Mouse (Mus musculus): ENCODE measurements around the gene Zfp692. TPM values are rescaled to one million over a fixed set of nuclear protein-coding genes. Genes with fewer than 3 reads are reported as not detected.
"Not testable (repeated sequence)": the region's sequence is repeated elsewhere in the genome, so short reads cannot be mapped to it uniquely, and the experiment has no call there.

The Zfp692 gene
- 10 to 100 TPM in 1 of 2 experiments, 1 to 10 TPM in 1; 6.9 to 13.1 TPM for total RNA-seq (2021)
- long read RNA-seq, experiment 1, partial matches to known transcripts = 3 of 17 reads
- long read RNA-seq, experiment 1, other reads (novel, unspliced or antisense) = 10 of 17 reads
- long read RNA-seq, experiment 2, partial matches to known transcripts = 4 of 14 reads
- long read RNA-seq, experiment 2, other reads (novel, unspliced or antisense) = 9 of 14 reads

GRCm38 (mm10) chr11:58306860-58307308 lies at the start of gene Zfp692:
TSS of gene Zfp692 (plus strand) at chr11:58307069.
- DNase-seq = peak; percentile 96

DNA sequence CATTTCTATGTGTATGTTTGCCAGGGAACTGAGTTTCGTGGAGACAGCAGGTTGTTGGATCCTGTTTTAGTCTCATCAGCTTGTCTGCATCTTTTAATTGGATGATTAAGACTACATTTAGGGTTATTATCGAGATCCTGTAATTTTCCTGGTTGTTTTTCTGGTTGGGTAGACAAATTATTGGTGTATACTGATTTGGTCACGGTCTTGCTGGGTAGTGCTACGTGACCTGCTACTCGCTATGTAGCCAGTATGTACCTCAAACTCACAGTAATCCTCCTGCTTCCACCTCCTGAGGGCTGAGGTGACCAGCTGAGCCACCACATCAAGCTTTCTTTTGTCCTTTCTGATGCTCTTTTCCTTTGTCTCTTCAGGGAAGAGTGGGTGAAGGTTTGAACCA lies 49.1 kb upstream of the Zfp692 start:
- no peak for DNase-seq

DNA sequence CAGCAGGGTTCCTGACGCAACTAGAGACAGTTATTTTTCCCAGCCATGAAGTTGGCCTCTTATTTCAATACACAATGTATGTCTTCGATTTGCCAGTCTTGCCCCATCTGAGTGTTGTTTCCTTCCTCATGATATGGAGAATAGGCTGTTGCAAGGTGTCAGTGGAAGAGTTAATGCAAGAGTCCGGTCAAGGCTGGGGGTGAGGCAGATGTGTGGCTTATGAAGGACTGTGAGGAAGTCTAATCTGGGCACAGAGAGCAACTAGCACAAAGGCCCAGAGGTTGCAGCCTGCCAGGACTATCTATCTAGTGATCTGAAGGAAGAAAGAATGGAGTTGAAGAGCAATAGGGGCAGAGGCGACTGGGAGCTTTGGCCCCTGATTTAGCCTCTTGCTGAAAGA lies 46.7 kb upstream of the Zfp692 start:
- DNase-seq = no peak

DNA sequence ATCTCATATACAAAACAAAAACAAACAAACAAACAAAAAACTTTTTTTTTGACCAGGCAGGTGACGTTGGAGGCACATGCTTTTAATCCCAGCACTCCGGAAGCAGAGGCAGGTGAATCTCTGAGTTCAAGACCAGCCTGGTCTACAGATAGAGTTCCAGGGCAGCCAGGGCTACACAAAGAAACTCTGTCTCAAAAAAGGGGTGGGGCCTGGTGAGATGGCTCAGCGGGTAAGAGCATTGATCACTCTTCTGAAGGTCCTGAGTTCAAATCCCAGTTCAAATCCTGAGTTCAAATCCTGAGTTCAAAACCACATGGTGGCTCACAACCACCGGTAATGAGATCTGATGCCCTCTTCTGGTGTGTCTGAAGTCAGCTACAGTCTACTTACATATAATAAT lies 45.0 kb upstream of the Zfp692 start:
- DNase-seq = no peak

- DNase-seq = no peak
Observed at GRCm38 (mm10) chr11:58262336-58262735, 44.5 kb upstream of the Zfp692 start.

DNA sequence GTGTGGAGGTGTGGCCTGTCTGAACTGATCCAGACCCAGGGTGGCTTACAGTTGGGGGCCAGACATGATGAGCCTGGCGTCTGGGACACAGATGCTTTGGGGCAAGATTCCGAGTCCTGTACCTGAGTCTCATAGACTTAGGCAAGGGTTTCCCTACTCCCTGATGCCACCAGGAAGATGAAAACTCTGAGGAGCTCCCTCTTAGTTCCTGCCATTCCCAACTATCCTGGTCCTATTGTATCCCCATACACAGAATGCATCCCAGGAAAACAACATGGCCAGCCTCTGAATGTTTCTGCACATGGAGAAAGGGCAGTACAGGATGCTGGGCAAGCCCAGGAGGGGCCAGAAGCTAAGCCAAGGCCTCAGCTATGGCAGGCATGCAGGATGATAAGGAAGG lies 43.4 kb upstream of the Zfp692 start:
- DNase-seq = no peak

GRCm38 (mm10) chr11:58264546-58264945 lies 42.3 kb upstream of the Zfp692 start:
- no peak for DNase-seq

DNA sequence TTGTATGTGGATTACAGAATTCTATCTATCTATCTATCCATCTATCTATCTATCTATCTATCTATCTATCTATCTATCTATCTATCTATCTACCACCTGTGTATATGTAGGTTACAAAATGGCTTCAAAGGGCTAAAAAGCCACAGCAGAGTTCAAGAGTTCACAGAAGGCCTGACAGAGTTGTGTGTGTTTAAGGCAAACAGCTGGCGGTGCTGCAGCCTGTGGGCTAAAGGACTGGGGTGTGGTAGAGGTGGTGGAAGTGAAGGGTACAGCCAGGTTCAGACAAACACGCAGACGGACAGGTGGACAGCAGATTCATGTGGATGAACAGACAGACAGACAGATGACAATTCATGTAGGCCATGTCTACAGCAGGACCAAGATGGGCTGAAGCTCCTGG lies 38.6 kb upstream of the Zfp692 start:
- DNase-seq = no peak

DNA sequence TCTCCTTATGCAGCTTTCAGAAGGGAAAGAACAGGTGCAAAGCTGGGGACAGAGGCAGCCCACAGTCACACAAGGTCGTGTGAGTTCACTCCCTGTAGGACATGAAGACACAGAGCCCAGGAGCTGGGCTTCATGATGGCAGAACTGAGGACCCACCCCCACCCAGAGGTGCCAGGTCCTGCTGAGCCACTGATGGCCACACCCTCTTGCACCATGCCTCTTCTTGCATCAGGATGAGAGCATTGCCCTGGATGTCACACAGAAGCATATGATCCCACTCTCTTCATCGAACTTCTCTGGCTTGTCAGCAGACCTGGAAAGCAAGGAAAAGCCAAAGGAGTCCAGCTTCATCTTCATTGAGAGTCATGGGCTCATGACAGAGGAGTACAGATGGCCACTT lies 32.3 kb upstream of the Zfp692 start, which contains the start of gene 4930438A08Rik:
Gene 4930438A08Rik (plus strand): TSS at position 228 of the 400 bp plus-strand sequence.
- DNase-seq = no peak

- no peak for DNase-seq
Observed at GRCm38 (mm10) chr11:58275756-58276155, 31.1 kb upstream of the Zfp692 start.

DNA sequence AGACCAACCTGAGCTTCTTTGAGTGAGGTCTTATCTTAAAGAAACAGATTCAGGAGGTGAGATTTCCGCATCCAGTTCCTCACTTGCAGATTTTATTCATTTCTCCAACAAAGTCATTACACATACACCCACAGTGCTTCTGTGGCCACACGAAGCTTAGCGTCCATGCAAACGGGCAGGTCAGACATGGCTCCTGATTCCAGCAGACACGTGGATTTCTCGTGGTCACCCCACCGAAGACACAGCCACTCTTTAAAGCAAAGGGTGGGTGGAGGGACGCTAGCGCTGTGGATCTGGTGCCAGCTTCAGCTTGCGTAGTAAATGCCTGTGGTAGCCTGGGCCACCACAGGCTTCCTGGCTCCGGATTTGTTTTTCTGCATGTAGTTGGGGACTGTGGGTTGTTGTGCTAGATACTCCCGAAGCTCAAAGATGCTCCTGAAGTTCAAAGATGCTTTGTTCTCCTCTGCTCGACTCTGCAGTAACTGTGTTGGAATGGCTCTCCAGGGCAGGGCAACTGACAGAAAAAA lies 24.8 kb upstream of the Zfp692 start:
- no peak for DNase-seq

GRCm38 (mm10) chr11:58282518-58282917 lies 24.4 kb upstream of the Zfp692 start:
- no peak for DNase-seq

DNA sequence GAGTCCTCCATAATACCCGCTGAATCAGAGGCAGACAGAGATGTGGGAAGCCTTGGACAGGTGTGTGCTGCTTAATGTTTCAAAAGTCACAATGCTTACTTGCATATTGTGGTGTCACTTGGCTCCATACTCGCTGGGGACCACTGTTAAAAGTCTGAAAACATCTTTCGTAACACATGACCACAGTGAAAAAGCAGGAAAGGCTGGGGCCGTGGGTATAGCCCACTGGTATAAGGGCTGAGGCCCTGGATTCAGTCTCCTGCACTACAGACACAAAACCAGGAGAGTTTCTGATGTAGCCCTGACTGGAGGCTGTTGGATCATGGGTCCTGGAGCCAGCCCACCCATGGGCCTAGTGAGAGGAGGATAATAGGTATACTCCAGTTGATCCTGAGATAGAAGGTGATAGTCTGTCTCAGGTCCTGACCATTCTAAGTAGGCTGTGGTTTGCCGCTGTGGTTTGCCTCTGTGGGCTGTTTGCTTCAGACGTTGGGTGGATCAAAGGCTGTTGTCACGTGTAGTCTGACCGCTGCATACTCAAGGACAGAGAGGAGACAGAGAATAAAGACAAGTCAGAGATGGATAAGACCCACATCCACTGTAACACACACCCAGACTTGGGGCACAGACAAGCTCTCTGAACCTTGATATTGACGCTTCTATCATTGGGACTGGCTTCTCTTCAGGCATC lies 16.7 kb upstream of the Zfp692 start:
- DNase-seq = peak; percentile 19

- DNase-seq = no peak
Observed at GRCm38 (mm10) chr11:58290812-58291211, 16.1 kb upstream of the Zfp692 start.

- no peak for DNase-seq
Observed at GRCm38 (mm10) chr11:58292791-58293190, 14.1 kb upstream of the Zfp692 start.

DNA sequence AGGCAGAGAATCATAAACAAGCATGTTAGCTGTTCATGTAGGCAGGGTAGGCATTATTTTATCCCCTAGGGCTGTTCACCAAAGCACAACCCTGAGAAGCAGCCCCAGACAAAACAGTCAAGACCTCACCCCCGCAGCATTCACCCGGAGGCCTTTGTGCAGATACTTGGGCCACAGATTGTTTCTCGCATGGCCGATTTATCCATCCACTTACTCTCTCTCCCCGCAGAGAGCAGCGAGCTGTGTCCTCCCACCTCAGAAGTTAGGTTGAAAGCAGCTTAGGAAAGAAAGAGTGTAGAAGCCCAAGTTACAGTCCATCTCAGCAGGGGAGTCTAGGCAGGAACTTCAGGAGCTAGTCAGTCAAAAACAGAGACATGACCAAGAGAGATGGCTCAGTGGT lies 9.5 kb upstream of the Zfp692 start:
- no peak for DNase-seq

GRCm38 (mm10) chr11:58301057-58301456 lies 5.8 kb upstream of the Zfp692 start:
- peak; percentile 86 for DNase-seq

DNA sequence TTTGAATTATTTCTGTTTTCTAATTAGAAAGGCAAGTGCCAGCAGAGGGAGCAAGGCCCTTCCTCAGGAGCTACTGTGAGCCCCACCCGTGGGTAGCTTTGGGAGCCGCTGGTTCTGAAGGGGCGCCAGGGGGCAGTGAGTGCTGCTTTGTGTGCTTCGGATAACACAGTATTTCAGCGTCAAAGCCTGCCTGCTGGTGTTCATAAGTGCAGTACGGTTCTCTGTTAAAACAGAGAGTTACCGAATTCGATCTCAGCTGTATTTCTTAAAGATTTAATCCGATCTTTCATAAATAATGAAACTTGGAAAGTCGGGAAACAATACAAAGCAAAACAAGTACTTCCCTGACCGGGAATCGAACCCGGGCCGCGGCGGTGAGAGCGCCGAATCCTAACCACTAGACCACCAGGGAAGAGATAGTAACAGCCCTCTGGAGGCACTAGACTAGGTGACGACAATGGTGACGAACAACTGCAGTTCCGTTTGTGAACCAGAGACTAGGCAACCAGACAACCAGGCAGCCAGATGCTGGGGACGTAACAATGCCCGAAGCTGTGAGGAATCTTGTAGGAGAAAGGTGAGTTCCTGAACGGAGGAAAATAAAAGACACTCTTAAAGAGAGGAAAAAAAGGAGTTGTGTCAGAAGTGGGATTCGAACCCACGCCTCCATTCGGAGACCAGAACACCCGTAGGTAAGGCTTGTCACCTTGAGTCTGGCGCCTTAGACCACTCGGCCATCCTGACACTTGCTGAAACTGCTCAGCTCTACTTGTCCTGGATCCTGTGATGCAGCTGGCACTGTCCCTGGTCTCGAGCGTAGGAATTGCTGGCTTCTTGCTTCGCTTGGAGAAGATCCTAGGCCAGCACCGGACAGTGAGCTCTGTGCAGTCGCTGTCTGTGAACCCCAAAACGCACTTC lies 4.8 kb upstream of the Zfp692 start:
- peak; percentile 97 for DNase-seq

DNA sequence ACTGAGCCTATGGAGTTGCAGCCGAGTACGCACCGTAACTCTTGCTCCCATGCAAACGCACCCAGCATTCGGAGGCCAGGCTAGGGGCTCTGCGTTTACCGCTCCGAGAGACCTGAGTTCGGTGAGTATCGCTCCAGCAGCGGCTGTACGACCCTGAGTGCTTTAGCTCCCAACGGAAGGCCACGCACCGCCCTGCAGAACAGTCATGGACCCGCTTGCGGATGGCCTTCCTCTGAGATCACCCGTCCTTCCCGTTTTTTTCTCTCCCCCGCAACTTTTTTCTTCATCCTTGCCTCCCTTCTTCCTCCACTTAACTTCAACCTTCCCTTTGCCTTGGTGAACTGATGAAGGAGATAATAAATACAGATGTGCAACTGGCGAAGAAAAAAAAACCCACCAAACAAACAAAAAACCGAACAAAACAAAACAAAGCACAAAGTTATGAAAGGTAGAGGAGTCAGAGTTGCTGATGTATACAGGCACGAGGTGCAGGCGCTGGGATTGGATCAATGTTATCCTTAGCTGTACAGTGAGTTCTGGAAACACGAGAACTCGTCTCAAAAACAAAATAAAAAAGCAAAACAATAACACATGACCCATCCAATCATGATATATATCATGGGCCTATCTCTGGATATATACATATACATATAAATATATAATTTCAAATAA lies 4.0 kb upstream of the Zfp692 start:
- DNase-seq = no peak

DNA sequence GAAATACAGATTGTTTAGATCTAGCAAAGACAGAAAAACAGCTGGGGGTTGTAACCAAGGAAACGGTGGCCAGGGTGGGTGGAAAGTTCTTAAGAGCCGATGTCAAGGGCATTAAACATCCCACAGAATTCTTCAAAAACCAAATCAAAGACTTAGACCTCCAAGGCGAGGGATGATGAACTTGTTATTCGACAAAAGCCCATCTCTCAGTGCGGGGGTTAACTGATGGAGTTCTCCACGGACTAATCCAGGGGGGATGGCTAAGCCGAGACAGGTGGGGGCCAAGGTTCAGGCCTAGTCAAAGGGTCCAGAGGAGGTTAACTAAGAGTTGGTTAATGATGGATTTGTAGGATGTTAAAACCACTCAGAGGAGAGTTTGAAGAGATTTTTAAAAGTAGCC lies 3.3 kb upstream of the Zfp692 start:
- DNase-seq = no peak

DNA sequence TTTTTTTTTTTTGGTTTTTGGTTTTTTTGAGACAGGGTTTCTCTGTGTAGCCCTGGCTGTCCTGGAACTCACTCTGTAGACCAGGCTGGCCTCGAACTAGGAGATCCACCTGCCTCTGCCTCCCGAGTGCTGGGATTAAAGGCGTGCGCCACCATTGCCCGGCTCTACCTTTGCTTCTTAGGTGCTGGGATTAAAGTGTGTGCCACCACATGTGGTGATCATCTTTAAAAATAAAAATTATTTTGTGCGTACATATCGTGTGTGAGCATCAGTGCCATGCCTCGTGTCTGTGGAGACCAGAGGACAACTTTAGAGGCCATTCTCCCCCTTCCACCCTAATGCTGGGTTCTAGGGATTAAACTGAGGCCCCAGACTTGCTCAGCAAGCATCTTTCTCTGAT lies 1.6 kb upstream of the Zfp692 start:
- not testable (repeated sequence) for DNase-seq

Measured in adrenal gland, postnatal 10 days (tissue).